8 mouse cellular contexts compared by ENCODE assay signal in genomic region chr4:134081730-134082386, GRCm38 (mm10). TPM values are rescaled to one million over a fixed set of nuclear protein-coding genes. Genes with fewer than 3 reads are reported as not detected.
DNase-seq lines count a peak whose midpoint lies in the region; ATAC-seq and TF ChIP-seq lines count a peak whose summit lies in the region.

No protein-coding gene starts in this region.

- no peak overlapping the region for H3K9ac ChIP-seq in lung, postnatal 0 days (replicated peaks; ENCODE audit: low read depth)

- no peaks in the 10 kb centered on the region for H3K9me3 ChIP-seq in E14TG2a.4 (ENCODE audit: low read length)
- peaks cover 3% of the 10 kb centered on the region; the same call in 1 of the 2 replicates for H3K9me3 ChIP-seq in hindbrain, embryonic 10.5 days
- H3K9me3 ChIP-seq in lung, postnatal 0 days (ENCODE audit: low read length), result no peaks in the 10 kb centered on the region

- peak overlapping the region; percentile 79 for H3K4me3 ChIP-seq in E14TG2a.4 (replicated peaks; ENCODE audit: low read length)
- H3K4me3 ChIP-seq in hindbrain, embryonic 10.5 days, result peak overlapping the region; percentile 55
- H3K4me3 ChIP-seq in lung, postnatal 0 days (ENCODE audit: low read depth, low read length), result peak overlapping the region; percentile 19

- 0 out of 2 replicates have a peak, but pooled peaks cover 4% of the 10 kb centered on the region for H3K27me3 ChIP-seq in E14TG2a.4 (ENCODE audit: insufficient read depth, low read length)
- peaks cover 32% of the 10 kb centered on the region for H3K27me3 ChIP-seq in hindbrain, embryonic 10.5 days (ENCODE audit: insufficient read depth, poor library complexity, severe bottlenecking)
- H3K27me3 ChIP-seq in lung, postnatal 0 days (replicated peaks; ENCODE audit: insufficient read depth, low read length), result no peaks in the 10 kb centered on the region

- TF ChIP-seq POLR2A in brain, embryonic 14.5 days (IDR thresholded peaks at IDR 0.05; ENCODE audit: borderline replicate concordance, extremely low read depth, insufficient read depth, insufficient read length, poor library complexity, severe bottlenecking), result no peak

- peak; percentile 66 for ATAC-seq in erythroblast, adult 5-6 weeks (replicated peaks; ENCODE audit: low FRiP score, poor library complexity, severe bottlenecking)
- peak; percentile 95 for ATAC-seq in lung, postnatal 0 days

- under 1% methylated on average over 41 of the region's 41 CpGs for WGBS in hindbrain, embryonic 10.5 days
- 4% methylated on average over 39 of the region's 41 CpGs for WGBS in lung, postnatal 0 days

- peaks cover 53% of the 10 kb centered on the region for H3K4me1 ChIP-seq in E14TG2a.4 (replicated peaks; ENCODE audit: low read depth, low read length)
- peaks cover 26% of the 10 kb centered on the region for H3K4me1 ChIP-seq in hindbrain, embryonic 10.5 days (replicated peaks)
- H3K4me1 ChIP-seq in lung, postnatal 0 days (ENCODE audit: insufficient read depth, low read depth, low read length), result no peaks in the 10 kb centered on the region

- H3K4me2 ChIP-seq in lung, postnatal 0 days (replicated peaks; ENCODE audit: low read depth, low read length), result peak overlapping the region; percentile 45

- peak overlapping the region; percentile 37 for H3K27ac ChIP-seq in hindbrain, embryonic 10.5 days
- no peak overlapping the region for H3K27ac ChIP-seq in lung, postnatal 0 days (ENCODE audit: low read length)

- DNase-seq in brain, embryonic 14.5 days (ENCODE audit: low read depth), result peak; percentile 60
- DNase-seq in hindbrain, embryonic 10.5 days (ENCODE audit: low spot score), result peak; percentile 78
- DNase-seq in layer of hippocampus, adult 9-11 months, result peak; percentile 67
- peak; percentile 96 for DNase-seq in lung, postnatal 0 days (ENCODE audit: low spot score)
- DNase-seq in ovary, postnatal 36 days (ENCODE audit: low spot score), result peak; percentile 70
- DNase-seq in thymus, postnatal 14 days, result peak; percentile 90

- peaks cover 6% of the 10 kb centered on the region for H3K36me3 ChIP-seq in E14TG2a.4 (ENCODE audit: insufficient read depth, low read length)
- H3K36me3 ChIP-seq in hindbrain, embryonic 10.5 days, result no peaks in the 10 kb centered on the region
- no peaks in the 10 kb centered on the region for H3K36me3 ChIP-seq in lung, postnatal 0 days (ENCODE audit: insufficient read depth, low read length)

- TF ChIP-seq CTCF in E14TG2a.4 (conservative IDR thresholded peaks at IDR 0.05; ENCODE audit: low read length), result no peak
- no peak for TF ChIP-seq CTCF in brain, embryonic 14.5 days (IDR thresholded peaks at IDR 0.05; ENCODE audit: borderline replicate concordance, extremely low read depth, insufficient read depth, insufficient read length)
- no peak for TF ChIP-seq CTCF in lung, postnatal 0 days (IDR thresholded peaks at IDR 0.05)

- TF ChIP-seq EP300 in lung, postnatal 0 days (IDR thresholded peaks at IDR 0.05), result no peak

RNA-seq across cellular contexts. Expression of gene Cd52, which starts 13.0 kb away (rescaled TPM):
- 2.3 and 2.5 TPM in 2 replicates for polyA plus RNA-seq in brain, embryonic 14.5 days (2012; rRNA removed)
- 324 and 347 TPM in 2 replicates for total RNA-seq in erythroblast, adult 5-6 weeks (2015; ENCODE audit: low replicate concordance)
- total RNA-seq in erythroblast, adult 5-6 weeks (2017; ENCODE audit: low replicate concordance), result 146 and 324 TPM in 2 replicates
- 5.3 and 5.5 TPM in 2 replicates for polyA plus RNA-seq in hindbrain, embryonic 10.5 days (2016; fragmentation: Nextera tagmentation; extraction: Ambion mirVana)
- polyA plus RNA-seq in lung, postnatal 0 days (2015; fragmentation: Nextera tagmentation; extraction: Ambion mirVana), result 65.8 and 65.9 TPM in 2 replicates

RNA-seq across cellular contexts. Expression of gene Ubxn11, which starts 20.5 kb away (rescaled TPM):
- polyA plus RNA-seq in brain, embryonic 14.5 days (2012; rRNA removed), result 25.1 and 28.4 TPM in 2 replicates
- 0.84 TPM in 1 of 2 replicates, not detected in the other for total RNA-seq in erythroblast, adult 5-6 weeks (2015; ENCODE audit: low replicate concordance)
- total RNA-seq in erythroblast, adult 5-6 weeks (2017; ENCODE audit: low replicate concordance), result 2.4 TPM in 1 of 2 replicates, not detected in the other
- 7.6 and 11.2 TPM in 2 replicates for polyA plus RNA-seq in hindbrain, embryonic 10.5 days (2016; fragmentation: Nextera tagmentation; extraction: Ambion mirVana)
- polyA plus RNA-seq in lung, postnatal 0 days (2015; fragmentation: Nextera tagmentation; extraction: Ambion mirVana), result 10.3 and 11.3 TPM in 2 replicates

RNA-seq across cellular contexts. Expression of gene Crybg2, which starts 21.2 kb away (rescaled TPM):
- polyA plus RNA-seq in brain, embryonic 14.5 days (2012; rRNA removed), result 2.0 and 2.3 TPM in 2 replicates
- total RNA-seq in erythroblast, adult 5-6 weeks (2015; ENCODE audit: low replicate concordance), result not detected in 2 replicates
- not detected in 2 replicates for total RNA-seq in erythroblast, adult 5-6 weeks (2017; ENCODE audit: low replicate concordance)
- 1.6 and 2.9 TPM in 2 replicates for polyA plus RNA-seq in hindbrain, embryonic 10.5 days (2016; fragmentation: Nextera tagmentation; extraction: Ambion mirVana)
- 2.8 and 3.1 TPM in 2 replicates for polyA plus RNA-seq in lung, postnatal 0 days (2015; fragmentation: Nextera tagmentation; extraction: Ambion mirVana)

RNA-seq across cellular contexts. Expression of gene Zfp683, which starts 28.2 kb away (rescaled TPM):
- not detected in 2 replicates for polyA plus RNA-seq in brain, embryonic 14.5 days (2012; rRNA removed)
- not detected in 2 replicates for total RNA-seq in erythroblast, adult 5-6 weeks (2015; ENCODE audit: low replicate concordance)
- total RNA-seq in erythroblast, adult 5-6 weeks (2017; ENCODE audit: low replicate concordance), result not detected in 2 replicates
- polyA plus RNA-seq in hindbrain, embryonic 10.5 days (2016; fragmentation: Nextera tagmentation; extraction: Ambion mirVana), result not detected in 2 replicates
- polyA plus RNA-seq in lung, postnatal 0 days (2015; fragmentation: Nextera tagmentation; extraction: Ambion mirVana), result not detected in 2 replicates

RNA-seq across cellular contexts. Expression of gene Sh3bgrl3, which starts 46.7 kb away (rescaled TPM):
- polyA plus RNA-seq in brain, embryonic 14.5 days (2012; rRNA removed), result 240 and 300 TPM in 2 replicates
- total RNA-seq in erythroblast, adult 5-6 weeks (2015; ENCODE audit: low replicate concordance), result 231 and 242 TPM in 2 replicates
- total RNA-seq in erythroblast, adult 5-6 weeks (2017; ENCODE audit: low replicate concordance), result 56.2 and 119 TPM in 2 replicates
- polyA plus RNA-seq in hindbrain, embryonic 10.5 days (2016; fragmentation: Nextera tagmentation; extraction: Ambion mirVana), result 333 and 386 TPM in 2 replicates
- 476 and 513 TPM in 2 replicates for polyA plus RNA-seq in lung, postnatal 0 days (2015; fragmentation: Nextera tagmentation; extraction: Ambion mirVana)

Comparison
In these comparisons a context has a peak if more than half of its experiments do, and no peak if none do; other contexts are left out.
1. H3K4me3 ChIP-seq: peak in every context shown above with its lines; median percentile 79 in E14TG2a.4; 55 in hindbrain, embryonic 10.5 days; 19 in lung, postnatal 0 days.
2. RNA of gene Cd52, which starts 13.0 kb away (polyA plus RNA-seq): 65.8 to 65.9 TPM in lung, postnatal 0 days; 5.3 to 5.5 TPM in hindbrain, embryonic 10.5 days and 2.3 to 2.5 TPM in brain, embryonic 14.5 days; every median in the first group is over 10 times any median in the second.
3. Peak in every context shown above with its lines, with median percentiles within 50 percentile points of each other: DNase-seq.